Mouse (Mus musculus): Measurements from ENCODE around the gene Inha. TPM values are rescaled to one million over a fixed set of nuclear protein-coding genes. Genes with fewer than 3 reads are reported as not detected.

The Inha gene
- polyA plus RNA-seq, 1 experiment from 2014 or later: 7.8 TPM

- no peaks in the 10 kb centered on the region for H3K9me3 ChIP-seq
- WGBS: 49% methylated on average over 3 of the region's 3 CpGs
- H3K36me3 ChIP-seq: peaks cover 43% of the 10 kb centered on the region
- peaks cover 38% of the 10 kb centered on the region for H3K4me1 ChIP-seq
- peaks cover 70% of the 10 kb centered on the region for H3K27me3 ChIP-seq (ENCODE audit: insufficient read depth, poor library complexity, severe bottlenecking)
- peak overlapping the region; percentile 89 for H3K4me3 ChIP-seq
- DNase-seq (ENCODE audit: low spot score): no peak
- H3K27ac ChIP-seq: no peak overlapping the region
These were observed 28.9 kb upstream of the Inha start for GRCm38 (mm10) chr1:75477966-75478290.

DNA sequence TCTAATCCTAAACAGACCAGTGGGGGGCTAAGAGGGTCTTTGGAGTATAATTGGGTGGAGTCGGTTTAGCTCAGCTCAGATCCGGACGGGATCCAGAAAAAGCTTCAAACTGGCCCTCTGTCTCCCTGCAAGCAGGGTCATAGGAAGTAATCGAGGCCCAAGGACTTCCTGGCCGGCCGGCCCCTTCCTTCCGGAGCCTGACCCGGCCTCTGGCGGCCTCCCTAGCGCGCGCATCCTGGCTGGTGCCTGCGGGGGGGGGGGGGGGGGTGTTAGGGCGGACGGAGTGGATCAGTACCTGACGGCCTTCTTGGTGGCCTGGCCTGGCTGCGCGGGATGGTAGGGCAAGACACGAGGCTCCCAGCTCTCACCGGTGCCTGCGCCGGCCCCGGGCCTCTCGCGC lies 28.4 kb upstream of the Inha start:
- no peak for DNase-seq (ENCODE audit: low spot score)
- WGBS: under 1% methylated on average over 24 of the region's 25 CpGs
- Histone ChIP-seq H3K36me3 (peaks cover 37% of the 10 kb centered on the region), H3K27ac (peak overlapping the region; percentile 92), H3K27me3 (ENCODE audit: insufficient read depth, poor library complexity, severe bottlenecking) (peaks cover 70% of the 10 kb centered on the region), H3K4me1 (peaks cover 34% of the 10 kb centered on the region), H3K4me3 (peak overlapping the region; percentile 89), H3K9me3 (no peaks in the 10 kb centered on the region)

DNA sequence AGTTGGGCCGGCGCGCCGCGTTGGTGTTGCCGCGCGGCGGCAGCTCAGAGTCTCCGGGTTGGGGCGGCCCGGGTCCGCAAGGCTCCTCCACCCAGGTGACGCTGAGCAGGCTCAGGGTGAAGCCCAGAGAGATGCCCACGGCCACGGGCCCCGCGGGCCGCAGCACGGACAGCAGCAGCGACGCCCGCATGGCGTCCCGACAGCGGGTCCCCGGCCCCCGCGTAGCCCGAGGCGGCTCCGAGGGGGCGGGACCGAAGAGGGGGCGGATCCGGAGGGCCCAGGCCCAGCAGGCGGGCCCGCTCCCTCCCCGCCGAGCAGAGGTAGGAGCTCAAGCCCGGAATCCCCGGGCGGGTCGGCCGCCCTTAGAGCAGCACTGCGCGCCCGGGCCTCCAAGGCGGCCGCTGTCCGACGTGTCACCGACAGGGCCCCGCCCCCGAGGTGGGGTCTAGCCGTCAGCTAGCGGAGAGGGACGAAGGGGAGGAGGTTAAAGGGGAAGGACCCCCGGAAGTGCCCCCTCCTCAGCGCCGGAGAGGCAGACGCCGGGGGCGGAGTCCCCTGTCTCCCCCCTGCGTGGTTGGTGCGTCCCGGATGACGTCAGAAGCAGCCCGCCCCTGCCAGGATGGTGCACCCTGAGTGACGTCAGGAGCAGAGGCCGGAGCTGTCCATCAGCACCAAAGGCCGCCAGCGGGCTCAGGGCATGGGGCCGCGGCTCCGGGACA lies 27.8 kb upstream of the Inha start, which contains the start of the genes Chpf and Tmem198:
Gene Chpf, minus strand, starts transcription at position 392 of the 719 bp plus-strand sequence.
Gene Tmem198, plus strand, starts transcription at position 617 of the 719 bp plus-strand sequence.
- H3K9me3 ChIP-seq: no peaks in the 10 kb centered on the region
- H3K4me1 ChIP-seq: peaks cover 32% of the 10 kb centered on the region
- WGBS: under 1% methylated on average over 76 of the region's 76 CpGs
- peaks cover 31% of the 10 kb centered on the region for H3K36me3 ChIP-seq
- peak within 1 kb of the TSS; percentile 92 for H3K27ac ChIP-seq
- DNase-seq (ENCODE audit: low spot score): peak; percentile 99
- H3K27me3 ChIP-seq (ENCODE audit: insufficient read depth, poor library complexity, severe bottlenecking): peaks cover 70% of the 10 kb centered on the region
- peak within 1 kb of the TSS; percentile 89 for H3K4me3 ChIP-seq

GRCm38 (mm10) chr1:75479635-75479989 lies 27.3 kb upstream of the Inha start:
- Histone ChIP-seq H3K27ac (0 out of 2 replicates have a peak overlapping the region, but pooled peaks have one; percentile 92), H3K27me3 (ENCODE audit: insufficient read depth, poor library complexity, severe bottlenecking) (peaks cover 71% of the 10 kb centered on the region), H3K9me3 (no peaks in the 10 kb centered on the region), H3K36me3 (peaks cover 26% of the 10 kb centered on the region), H3K4me1 (peaks cover 32% of the 10 kb centered on the region), H3K4me3 (peak overlapping the region; percentile 89)
- WGBS: 2% methylated on average over 23 of the region's 24 CpGs
- no peak for DNase-seq (ENCODE audit: low spot score)

- H3K4me3 ChIP-seq: peak overlapping the region; percentile 89
- 24% methylated on average over 13 of the region's 13 CpGs for WGBS
These were observed 26.8 kb upstream of the Inha start for GRCm38 (mm10) chr1:75480036-75480435.

DNA sequence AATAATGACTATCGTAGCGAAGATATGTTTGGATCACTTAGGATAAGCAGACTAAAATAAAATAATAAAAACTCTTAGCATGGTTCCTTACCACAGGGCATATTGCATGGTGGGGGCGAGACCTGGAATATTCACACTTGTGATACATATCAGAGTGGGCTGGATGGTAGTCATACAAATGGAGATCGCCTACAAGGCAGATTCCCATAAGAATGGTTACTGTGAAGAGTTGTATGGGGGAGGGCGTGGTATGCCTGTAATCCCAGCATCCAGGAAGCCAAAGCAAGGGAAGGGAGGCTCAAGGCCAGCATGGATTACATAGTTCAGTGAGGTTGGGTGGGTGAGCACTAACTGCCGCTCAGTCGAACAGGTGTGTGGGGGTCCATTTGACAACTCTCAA lies 26.1 kb upstream of the Inha start:
- Histone ChIP-seq H3K4me1 (peaks cover 32% of the 10 kb centered on the region), H3K27me3 (ENCODE audit: insufficient read depth, poor library complexity, severe bottlenecking) (peaks cover 71% of the 10 kb centered on the region), H3K36me3 (peaks cover 20% of the 10 kb centered on the region), H3K9me3 (no peaks in the 10 kb centered on the region), H3K27ac (no peak overlapping the region), H3K4me3 (no peak overlapping the region)
- no peak for DNase-seq (ENCODE audit: low spot score)
- 79% methylated on average over 7 of the region's 7 CpGs for WGBS

More at GRCm38 (mm10) chr1:75480036-75480435, 26.8 kb upstream of the Inha start:
- peaks cover 71% of the 10 kb centered on the region for H3K27me3 ChIP-seq (ENCODE audit: insufficient read depth, poor library complexity, severe bottlenecking)
- H3K27ac ChIP-seq: no peak overlapping the region
- no peak for DNase-seq (ENCODE audit: low spot score)
- peaks cover 22% of the 10 kb centered on the region for H3K36me3 ChIP-seq
- no peaks in the 10 kb centered on the region for H3K9me3 ChIP-seq
- peaks cover 32% of the 10 kb centered on the region for H3K4me1 ChIP-seq

- H3K27me3 ChIP-seq (ENCODE audit: insufficient read depth, poor library complexity, severe bottlenecking): peaks cover 89% of the 10 kb centered on the region
- H3K4me1 ChIP-seq: peaks cover 30% of the 10 kb centered on the region
- 14% methylated on average over 24 of the region's 24 CpGs for WGBS
- H3K27ac ChIP-seq: no peak overlapping the region
- DNase-seq (ENCODE audit: low spot score): no peak
- no peaks in the 10 kb centered on the region for H3K9me3 ChIP-seq
- H3K36me3 ChIP-seq: peaks cover 46% of the 10 kb centered on the region
- peak overlapping the region; percentile 61 for H3K4me3 ChIP-seq
These were observed 20.3 kb upstream of the Inha start for GRCm38 (mm10) chr1:75486561-75486960.

DNA sequence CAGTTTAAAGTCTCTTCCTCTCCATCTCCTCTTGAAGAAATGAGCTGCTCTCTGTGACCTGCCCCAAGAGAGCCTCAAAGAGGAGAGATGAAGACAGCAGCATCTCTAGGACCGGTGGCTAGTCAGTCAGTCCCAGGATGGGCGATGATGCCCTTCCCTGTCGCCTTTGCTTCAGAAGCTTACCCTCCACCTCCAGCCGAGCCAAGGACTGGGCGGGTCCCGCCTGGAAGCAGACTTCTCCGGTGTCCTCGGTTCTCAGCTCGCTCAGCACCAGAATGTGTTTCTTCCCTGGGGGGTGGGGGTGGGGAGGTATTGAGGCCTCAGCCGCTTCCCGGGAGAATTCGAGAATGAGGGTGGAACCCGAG lies 19.9 kb upstream of the Inha start:
- peak overlapping the region; percentile 61 for H3K4me3 ChIP-seq
- peaks cover 86% of the 10 kb centered on the region for H3K27me3 ChIP-seq (ENCODE audit: insufficient read depth, poor library complexity, severe bottlenecking)
- peaks cover 31% of the 10 kb centered on the region for H3K4me1 ChIP-seq
- no peak overlapping the region for H3K27ac ChIP-seq
- no peak for DNase-seq (ENCODE audit: low spot score)
- WGBS: 3% methylated on average over 13 of the region's 13 CpGs
- no peaks in the 10 kb centered on the region for H3K9me3 ChIP-seq
- H3K36me3 ChIP-seq: peaks cover 50% of the 10 kb centered on the region

DNA sequence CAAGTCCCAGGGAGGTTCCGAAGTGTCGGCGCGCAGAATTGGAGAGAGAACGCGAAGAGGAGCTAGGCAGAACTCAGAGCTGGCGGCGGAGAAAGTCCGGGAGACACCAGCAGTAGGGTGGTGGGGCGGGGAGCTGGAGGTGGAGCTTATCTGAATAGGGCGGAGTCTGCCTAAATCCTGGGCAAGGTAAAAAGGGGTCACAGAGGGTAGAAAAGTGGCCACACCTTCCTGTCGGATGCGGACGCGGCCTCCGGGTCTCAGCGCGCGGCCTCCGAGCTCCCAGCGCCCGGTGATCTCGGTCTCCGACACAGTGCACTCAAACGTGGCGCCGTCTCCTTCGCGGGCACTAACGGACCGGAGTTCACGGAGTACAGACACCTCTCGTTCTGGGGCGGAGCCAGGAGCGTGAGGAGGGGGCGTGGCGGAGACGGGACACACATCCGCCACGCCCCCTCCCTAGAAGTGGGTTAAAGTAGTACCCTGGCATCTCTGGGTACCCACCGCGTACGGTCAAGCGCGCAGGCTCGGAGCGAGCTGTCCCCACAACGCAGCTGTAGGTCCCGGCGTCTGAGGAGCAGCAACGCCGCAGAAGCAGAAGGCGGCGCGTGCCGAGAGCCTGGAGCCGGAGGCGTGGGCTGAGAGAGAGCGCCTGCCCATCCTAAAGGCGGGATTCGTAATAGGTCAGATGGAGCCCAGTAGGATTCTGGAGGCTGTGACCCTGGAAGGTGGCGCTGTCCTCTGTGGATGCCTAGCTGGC lies 19.3 kb upstream of the Inha start:
- peak overlapping the region; percentile 61 for H3K4me3 ChIP-seq
- peaks cover 31% of the 10 kb centered on the region for H3K4me1 ChIP-seq
- H3K9me3 ChIP-seq: no peaks in the 10 kb centered on the region
- H3K36me3 ChIP-seq: peaks cover 56% of the 10 kb centered on the region
- no peak overlapping the region; the same call in 1 of the 2 replicates for H3K27ac ChIP-seq
- peak; percentile 91 for DNase-seq (ENCODE audit: low spot score)
- peaks cover 84% of the 10 kb centered on the region for H3K27me3 ChIP-seq (ENCODE audit: insufficient read depth, poor library complexity, severe bottlenecking)
- WGBS: 1% methylated on average over 62 of the region's 62 CpGs

GRCm38 (mm10) chr1:75490785-75491551 lies 15.9 kb upstream of the Inha start:
- WGBS: 77% methylated on average over 34 of the region's 34 CpGs
- Histone ChIP-seq H3K4me1 (peaks cover 28% of the 10 kb centered on the region), H3K4me3 (no peak overlapping the region), H3K27ac (no peak overlapping the region), H3K9me3 (no peaks in the 10 kb centered on the region), H3K36me3 (peaks cover 75% of the 10 kb centered on the region), H3K27me3 (ENCODE audit: insufficient read depth, poor library complexity, severe bottlenecking) (peaks cover 60% of the 10 kb centered on the region)
- no peak for DNase-seq (ENCODE audit: low spot score)

DNA sequence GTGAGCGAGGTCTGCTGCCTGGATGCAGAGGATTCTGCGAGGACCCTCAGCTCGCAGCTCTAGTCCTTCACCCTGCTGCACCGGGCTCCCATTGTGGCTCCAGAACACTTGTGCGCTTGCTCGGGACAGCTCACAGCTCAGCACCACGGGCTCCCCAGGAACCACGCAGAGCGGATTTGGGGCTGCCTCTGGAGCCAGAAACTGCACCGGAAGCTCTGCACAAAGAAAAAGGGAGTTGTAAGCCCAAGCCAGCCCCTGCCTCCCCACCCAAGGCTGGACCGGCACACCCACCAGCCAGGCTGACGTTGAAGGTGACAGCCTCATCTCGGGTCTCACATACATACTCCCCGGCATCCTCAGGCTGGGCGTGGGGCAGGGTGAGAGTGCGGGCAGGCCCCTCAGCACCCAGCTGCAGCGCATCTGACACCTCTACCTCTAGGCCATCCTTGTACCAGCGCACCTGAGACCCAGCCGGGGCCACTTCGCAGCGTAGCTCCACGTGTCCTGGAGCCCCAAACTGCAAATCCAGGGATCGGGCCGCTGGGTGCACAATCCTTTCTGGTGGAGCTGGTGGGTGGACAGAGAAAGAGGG lies 14.2 kb upstream of the Inha start:
- Histone ChIP-seq H3K4me1 (peaks cover 16% of the 10 kb centered on the region; the same call in 1 of the 2 replicates), H3K4me3 (no peak overlapping the region), H3K9me3 (no peaks in the 10 kb centered on the region), H3K36me3 (peaks cover 86% of the 10 kb centered on the region), H3K27me3 (ENCODE audit: insufficient read depth, poor library complexity, severe bottlenecking) (peaks cover 45% of the 10 kb centered on the region), H3K27ac (no peak overlapping the region)
- DNase-seq (ENCODE audit: low spot score): no peak
- WGBS: 49% methylated on average over 24 of the region's 24 CpGs

DNA sequence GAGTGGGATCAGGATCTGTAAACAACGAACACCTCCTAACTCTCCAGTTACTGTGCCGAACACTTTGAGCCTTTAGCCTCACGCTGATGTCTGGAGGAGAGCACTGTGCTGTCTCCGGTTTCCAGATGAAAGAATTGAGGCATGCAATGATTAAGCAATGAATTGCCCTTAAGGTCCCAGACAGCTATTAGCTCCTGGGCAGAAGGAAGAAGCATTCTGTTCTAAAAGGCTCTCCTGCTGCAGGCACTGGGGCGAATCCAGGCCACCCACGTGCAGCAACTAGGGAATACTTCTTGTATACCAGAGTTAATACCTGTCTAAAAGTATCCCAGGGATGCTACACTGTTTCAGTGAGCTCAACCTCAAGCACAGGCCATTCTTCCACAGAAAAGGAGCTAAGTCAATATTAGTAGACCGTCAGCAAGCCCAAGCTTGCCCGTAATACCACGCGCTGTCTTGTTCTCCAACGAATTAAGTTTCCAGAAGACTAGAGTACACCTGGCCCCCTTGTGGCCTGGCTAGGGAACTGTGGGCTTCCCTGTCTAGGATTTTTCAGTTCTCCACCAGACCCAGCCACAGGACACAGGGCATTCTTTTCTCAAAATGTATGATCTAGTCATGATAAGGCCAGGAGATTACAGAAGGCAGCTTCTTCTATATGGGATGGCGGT lies 11.9 kb upstream of the Inha start:
- Histone ChIP-seq H3K27ac (no peak overlapping the region), H3K4me1 (0 out of 2 replicates have a peak, but pooled peaks cover 3% of the 10 kb centered on the region), H3K4me3 (no peak overlapping the region), H3K36me3 (peaks cover 93% of the 10 kb centered on the region), H3K9me3 (no peaks in the 10 kb centered on the region), H3K27me3 (ENCODE audit: insufficient read depth, poor library complexity, severe bottlenecking) (peaks cover 23% of the 10 kb centered on the region)
- WGBS: 72% methylated on average over 12 of the region's 12 CpGs
- DNase-seq (ENCODE audit: low spot score): no peak
